Mouse (Mus musculus) forelimb bud, embryonic 11.5 days (tissue): ENCODE measurements around the gene Hist1h4j.
A peak's percentile ranks its signal among the peaks of the same experiment; 100 is the strongest.
"Not testable (repeated sequence)": the region's sequence is repeated elsewhere in the genome, so short reads cannot be mapped to it uniquely, and the experiment has no call there.

Source experiments
- DNase-seq: peaks from one replicate; pipeline ENCODE4 v3.0.0-alpha.2; 2012; ENCODE audit warnings: low read depth, low spot score

The Hist1h4j gene

GRCm38 (mm10) chr13:21722993-21723836 lies 11.6 kb upstream of the Hist1h4j start:
- peak; percentile 47 for DNase-seq

GRCm38 (mm10) chr13:21727948-21728572 lies 6.8 kb upstream of the Hist1h4j start:
- DNase-seq, result no peak

- no peak for DNase-seq
These were observed 5.3 kb upstream of the Hist1h4j start for GRCm38 (mm10) chr13:21729544-21729943.

- DNase-seq, result peak; percentile 43
These were observed 1.4 kb upstream of the Hist1h4j start for GRCm38 (mm10) chr13:21733466-21733865.

- peak; percentile 96 for DNase-seq
These were observed 606 bp upstream of the Hist1h4j start for GRCm38 (mm10) chr13:21734010-21734905.

- no peak for DNase-seq
These were observed 10.1 kb downstream of the Hist1h4j start for GRCm38 (mm10) chr13:21745006-21745405.

- DNase-seq, result peak; percentile 62
These were observed 14.7 kb downstream of the Hist1h4j start for GRCm38 (mm10) chr13:21749387-21750158.

GRCm38 (mm10) chr13:21750159-21751017 lies 15.5 kb downstream of the Hist1h4j start, which contains the start of gene Hist1h4k:
Hist1h4k (minus strand) TSS chr13:21750505.
- peak; percentile 93 for DNase-seq

- DNase-seq, result no peak
These were observed 16.6 kb downstream of the Hist1h4j start for GRCm38 (mm10) chr13:21751417-21751816.

GRCm38 (mm10) chr13:21751827-21752226 lies 17.0 kb downstream of the Hist1h4j start:
- no peak for DNase-seq

GRCm38 (mm10) chr13:21752356-21752755 lies 17.5 kb downstream of the Hist1h4j start:
- DNase-seq, result no peak

- peak; percentile 52 for DNase-seq
These were observed 18.2 kb downstream of the Hist1h4j start for GRCm38 (mm10) chr13:21753051-21753523.

GRCm38 (mm10) chr13:21753524-21754285 lies 18.8 kb downstream of the Hist1h4j start, which contains the start of the genes Hist1h2ak and Hist1h2bn:
Hist1h2ak (minus strand) TSS chr13:21753827.
Hist1h2bn (plus strand) TSS chr13:21754123.
- DNase-seq, result peak; percentile 96

GRCm38 (mm10) chr13:21754294-21755001 lies 19.6 kb downstream of the Hist1h4j start:
- DNase-seq, result not testable (repeated sequence)

GRCm38 (mm10) chr13:21755707-21756106 lies 20.8 kb downstream of the Hist1h4j start:
- DNase-seq, result no peak

GRCm38 (mm10) chr13:21778814-21779766 lies 44.2 kb downstream of the Hist1h4j start:
- DNase-seq, result peak; percentile 90
